Mouse (Mus musculus): ENCODE data around the gene Olfr68. TPM values are rescaled to one million over a fixed set of nuclear protein-coding genes. Genes with fewer than 3 reads are reported as not detected.

Gene Olfr68
- polyA plus RNA-seq (2017; shearing (Covaris generic)): not detected

GRCm38 (mm10) chr7:103779598-103779997 lies at the start of gene Olfr68:
Gene Olfr68 (minus strand): TSS chr7:103779698.

GRCm38 (mm10) chr7:103827808-103828207 lies 48.3 kb upstream of the Olfr68 start, which contains the start of gene Hbb-bs:
Gene Hbb-bs (minus strand): TSS chr7:103828096.

GRCm38 (mm10) chr7:103813766-103814165 lies 34.3 kb upstream of the Olfr68 start, which contains the start of gene Hbb-bt:
Gene Hbb-bt (minus strand): TSS chr7:103813996.

DNA sequence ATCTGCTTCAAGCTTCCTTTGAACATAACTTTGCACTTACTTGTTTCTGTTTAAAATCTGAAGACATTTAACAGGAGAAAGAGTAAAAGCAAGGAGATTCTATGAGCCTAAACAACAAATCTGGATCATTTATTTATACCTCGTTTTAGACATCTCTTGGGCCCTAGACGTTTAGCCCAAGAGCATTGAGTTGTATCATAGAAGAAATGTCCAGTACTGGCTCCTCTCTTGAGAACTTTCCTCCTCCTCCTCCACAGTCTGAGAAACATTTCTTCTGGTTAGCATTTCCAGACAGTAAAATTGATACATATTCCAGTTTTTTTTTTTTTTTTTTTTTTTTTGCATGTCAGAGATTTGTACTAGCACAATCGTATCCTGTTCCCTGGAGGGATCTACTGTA lies 12.2 kb upstream of the Olfr68 start, which contains the start of gene Olfr67:
Olfr67 (minus strand) TSS at position 101 of the 400 bp plus-strand sequence.

GRCm38 (mm10) chr7:103771494-103771893 lies 8.0 kb downstream of the Olfr68 start, which contains the start of gene Olfr69:
Gene Olfr69 (minus strand): TSS chr7:103771594.

GRCm38 (mm10) chr7:103757233-103757632 lies 22.3 kb downstream of the Olfr68 start, which contains the start of gene Olfr630:
Gene Olfr630 (minus strand): TSS chr7:103757333.

DNA sequence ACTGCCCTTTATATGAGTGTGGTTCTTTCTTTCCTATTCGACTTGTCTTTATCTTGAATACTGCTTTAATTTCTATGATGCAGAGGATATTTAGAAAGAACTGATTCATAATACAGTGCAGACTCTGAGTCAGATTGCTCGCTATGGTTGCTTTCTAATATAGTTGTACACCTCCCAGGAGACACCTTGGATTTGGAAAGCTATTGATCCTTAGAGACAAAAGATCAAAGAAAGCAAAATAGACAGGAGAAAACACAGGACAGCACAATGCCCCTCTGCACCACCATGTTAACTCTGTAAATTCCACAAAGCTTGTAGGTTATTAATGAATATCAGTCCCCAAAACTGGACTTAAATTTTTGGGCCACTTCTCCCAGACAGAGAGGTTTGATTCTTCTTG lies 34.7 kb downstream of the Olfr68 start, which contains the start of gene Olfr629:
Olfr629 (minus strand) TSS at position 101 of the 400 bp plus-strand sequence.

GRCm38 (mm10) chr7:103730074-103730473 lies 49.4 kb downstream of the Olfr68 start, which contains the start of gene Olfr628:
Gene Olfr628 (plus strand): TSS chr7:103730374.

Other genes with a start within 250 kb of the Olfr68 start
- gene Olfr612, start 237.0 kb downstream of the Olfr68 start, polyA plus RNA-seq (2017; shearing (Covaris generic)): not detected
- gene Olfr613, start 231.6 kb downstream of the Olfr68 start, polyA plus RNA-seq (2017; shearing (Covaris generic)): not detected
- not detected for gene Olfr615, start 223.6 kb downstream of the Olfr68 start, polyA plus RNA-seq (2017; shearing (Covaris generic))
- gene Olfr616, start 210.6 kb downstream of the Olfr68 start, polyA plus RNA-seq (2017; shearing (Covaris generic)): not detected
- gene Olfr617, start 206.6 kb downstream of the Olfr68 start, polyA plus RNA-seq (2017; shearing (Covaris generic)): not detected
- gene Olfr618, start 189.6 kb downstream of the Olfr68 start, polyA plus RNA-seq (2017; shearing (Covaris generic)): not detected
- gene Olfr619, start 179.1 kb downstream of the Olfr68 start, polyA plus RNA-seq (2017; shearing (Covaris generic)): not detected
- gene Olfr620, start 167.2 kb downstream of the Olfr68 start, polyA plus RNA-seq (2017; shearing (Covaris generic)): not detected
- gene Olfr622, start 137.0 kb downstream of the Olfr68 start, polyA plus RNA-seq (2017; shearing (Covaris generic)): not detected
- gene Olfr623, start 116.0 kb downstream of the Olfr68 start, polyA plus RNA-seq (2017; shearing (Covaris generic)): not detected
- gene Olfr624, start 108.5 kb downstream of the Olfr68 start, polyA plus RNA-seq (2017; shearing (Covaris generic)): not detected
- gene Olfr625-ps1, start 97.0 kb downstream of the Olfr68 start, polyA plus RNA-seq (2017; shearing (Covaris generic)): not detected
- gene Olfr243, start 65.0 kb downstream of the Olfr68 start, polyA plus RNA-seq (2017; shearing (Covaris generic)): not detected
- not detected for gene Olfr628, start 49.3 kb downstream of the Olfr68 start, polyA plus RNA-seq (2017; shearing (Covaris generic))
- not detected for gene Olfr629, start 34.8 kb downstream of the Olfr68 start, polyA plus RNA-seq (2017; shearing (Covaris generic))
- not detected for gene Olfr630, start 22.4 kb downstream of the Olfr68 start, polyA plus RNA-seq (2017; shearing (Covaris generic))
- gene Olfr69, start 8.1 kb downstream of the Olfr68 start, polyA plus RNA-seq (2017; shearing (Covaris generic)): not detected
- gene Olfr67, start 12.1 kb upstream of the Olfr68 start, polyA plus RNA-seq (2017; shearing (Covaris generic)): not detected
- 122 TPM for gene Hbb-bt, start 34.3 kb upstream of the Olfr68 start, polyA plus RNA-seq (2017; shearing (Covaris generic))
- 599 TPM for gene Hbb-bs, start 48.4 kb upstream of the Olfr68 start, polyA plus RNA-seq (2017; shearing (Covaris generic))
- not detected for gene Hbb-bh2, start 60.8 kb upstream of the Olfr68 start, polyA plus RNA-seq (2017; shearing (Covaris generic))
- gene Hbb-bh1, start 63.5 kb upstream of the Olfr68 start, polyA plus RNA-seq (2017; shearing (Covaris generic)): not detected
- gene Hbb-y, start 73.5 kb upstream of the Olfr68 start, polyA plus RNA-seq (2017; shearing (Covaris generic)): not detected
- not detected for gene Olfr66, start 106.6 kb upstream of the Olfr68 start, polyA plus RNA-seq (2017; shearing (Covaris generic))
- not detected for gene Olfr64, start 114.8 kb upstream of the Olfr68 start, polyA plus RNA-seq (2017; shearing (Covaris generic))
- gene Olfr65, start 123.8 kb upstream of the Olfr68 start, polyA plus RNA-seq (2017; shearing (Covaris generic)): not detected
- not detected for gene Olfr631, start 149.1 kb upstream of the Olfr68 start, polyA plus RNA-seq (2017; shearing (Covaris generic))
- not detected for gene Olfr632, start 154.6 kb upstream of the Olfr68 start, polyA plus RNA-seq (2017; shearing (Covaris generic))
- not detected for gene Olfr633, start 164.7 kb upstream of the Olfr68 start, polyA plus RNA-seq (2017; shearing (Covaris generic))
- gene Olfr635, start 191.5 kb upstream of the Olfr68 start, polyA plus RNA-seq (2017; shearing (Covaris generic)): 0.04 TPM
- gene Olfr638, start 219.0 kb upstream of the Olfr68 start, polyA plus RNA-seq (2017; shearing (Covaris generic)): not detected
- not detected for gene Olfr639, start 237.6 kb upstream of the Olfr68 start, polyA plus RNA-seq (2017; shearing (Covaris generic))
- not detected for gene Olfr640, start 245.9 kb upstream of the Olfr68 start, polyA plus RNA-seq (2017; shearing (Covaris generic))

Measured in inflammation-experienced regulatory T-cells, adult 16 weeks (primary cell).